Mouse (Mus musculus): ENCODE data around the gene Med7. TPM values are rescaled to one million over a fixed set of nuclear protein-coding genes. Genes with fewer than 3 reads are reported as not detected.

Med7 gene
- polyA plus RNA-seq (2012; rRNA removed; ENCODE audit: low replicate concordance): 11.0 and 24.6 TPM in 2 replicates

DNA sequence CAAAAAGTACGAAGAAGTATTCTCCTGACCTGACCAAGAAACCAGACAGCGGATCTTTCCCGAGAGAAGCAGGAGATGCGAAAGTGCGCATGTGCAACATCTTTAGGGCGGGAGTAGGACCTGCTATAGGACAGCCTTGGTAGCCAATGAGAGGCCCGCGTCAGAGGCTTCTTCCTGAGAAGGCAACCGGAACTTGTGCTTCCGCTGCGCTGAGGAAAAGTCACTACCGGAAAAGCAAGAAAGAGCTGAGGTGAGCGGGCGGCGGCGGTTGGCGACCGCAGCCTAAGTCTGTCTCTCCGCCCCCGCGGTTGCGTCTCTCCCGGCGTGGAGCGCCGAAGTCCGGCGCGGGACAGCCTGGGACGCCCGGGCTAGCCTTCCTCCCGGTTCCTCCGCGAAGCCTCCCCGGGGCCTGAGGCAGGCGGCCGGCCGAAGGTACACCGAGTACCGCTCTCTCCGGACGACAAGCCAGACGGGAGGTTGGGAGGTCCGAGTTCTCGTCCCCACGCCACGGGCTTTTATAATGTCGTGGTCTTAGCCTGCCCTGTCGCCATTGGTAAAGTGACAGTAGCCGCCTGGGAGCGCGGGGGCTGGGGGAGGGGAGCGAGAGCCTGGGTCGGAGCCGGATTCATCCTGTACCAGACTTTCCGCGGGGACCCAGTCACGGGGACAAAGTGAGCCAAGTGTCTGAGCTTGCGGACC lies at the start of gene Med7:
Gene Med7 (plus strand): TSS at position 166 of the 699 bp plus-strand sequence.

DNA sequence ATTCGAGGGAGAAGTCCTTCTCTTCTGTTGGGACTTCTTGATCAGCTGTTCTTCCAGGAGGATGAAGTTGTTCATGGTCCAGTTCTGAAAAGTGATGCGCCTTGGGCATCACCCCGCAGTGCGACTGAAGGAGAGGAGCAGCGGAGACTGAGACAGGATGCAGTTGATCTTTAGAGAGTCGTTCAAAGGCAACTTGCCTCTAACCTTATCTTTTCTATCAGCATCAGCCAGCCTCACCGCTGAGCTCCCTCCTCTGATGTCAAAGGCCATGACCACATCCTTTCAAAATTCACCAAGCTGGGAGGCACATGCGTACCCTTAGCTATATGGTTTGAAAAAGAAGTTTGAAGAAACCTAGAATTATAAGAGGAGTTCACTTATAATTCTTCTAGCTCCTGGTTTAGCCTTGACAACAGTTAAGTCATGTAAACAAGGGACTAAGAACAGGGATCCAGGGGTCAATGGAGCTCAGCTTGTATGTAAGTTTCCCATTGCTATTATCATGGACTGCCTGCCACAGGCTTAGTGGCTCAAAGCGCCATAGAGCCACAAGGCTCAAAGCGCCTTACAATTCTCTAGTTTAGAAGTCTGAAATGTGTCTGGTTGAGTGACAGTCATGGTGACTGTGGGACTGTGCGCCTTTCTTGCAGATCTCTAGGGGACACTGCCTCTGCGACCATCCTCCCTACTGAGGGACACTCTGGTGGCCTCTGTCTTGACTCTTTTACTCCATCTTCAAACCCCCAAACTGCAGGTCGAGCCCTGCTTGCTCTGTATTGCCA lies 47.2 kb upstream of the Med7 start, which contains the start of gene Itk:
Gene Itk (minus strand): TSS at position 180 of the 782 bp plus-strand sequence.

DNA sequence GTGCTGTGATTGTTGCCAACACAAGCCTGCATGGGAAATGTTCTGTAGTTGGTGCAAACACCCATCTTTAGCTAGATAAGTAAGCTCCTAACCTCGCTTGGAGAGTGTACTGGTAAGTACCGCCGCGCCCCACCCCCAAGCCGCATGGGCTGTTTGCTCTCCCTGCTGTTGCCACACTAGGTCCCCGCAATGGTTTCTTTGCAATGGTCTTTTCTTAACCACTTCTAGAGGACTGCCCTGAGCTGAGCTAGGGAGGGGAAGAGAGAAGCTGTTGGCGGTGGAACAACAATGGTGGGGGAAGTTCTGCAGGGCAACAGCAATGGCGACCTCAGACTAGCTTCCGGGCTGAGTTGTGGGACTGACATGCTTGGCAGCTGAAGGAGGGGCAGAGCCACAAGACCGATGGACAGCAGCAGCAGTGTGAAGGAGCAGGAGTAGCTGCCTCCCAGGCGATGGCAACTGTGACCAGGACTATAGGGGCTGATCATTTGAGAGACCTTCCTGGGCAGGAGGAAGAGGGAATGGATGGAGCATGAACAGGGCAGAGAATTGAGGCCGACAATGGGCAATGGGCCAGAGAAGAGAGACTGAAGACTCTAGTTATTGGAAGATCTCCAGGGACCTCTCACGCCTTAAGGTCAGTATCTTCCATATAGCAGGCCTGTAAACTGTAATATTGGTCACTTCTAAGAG lies 40.4 kb upstream of the Med7 start, which contains the start of gene Fam71b:
Gene Fam71b (plus strand): TSS at position 393 of the 693 bp plus-strand sequence.

DNA sequence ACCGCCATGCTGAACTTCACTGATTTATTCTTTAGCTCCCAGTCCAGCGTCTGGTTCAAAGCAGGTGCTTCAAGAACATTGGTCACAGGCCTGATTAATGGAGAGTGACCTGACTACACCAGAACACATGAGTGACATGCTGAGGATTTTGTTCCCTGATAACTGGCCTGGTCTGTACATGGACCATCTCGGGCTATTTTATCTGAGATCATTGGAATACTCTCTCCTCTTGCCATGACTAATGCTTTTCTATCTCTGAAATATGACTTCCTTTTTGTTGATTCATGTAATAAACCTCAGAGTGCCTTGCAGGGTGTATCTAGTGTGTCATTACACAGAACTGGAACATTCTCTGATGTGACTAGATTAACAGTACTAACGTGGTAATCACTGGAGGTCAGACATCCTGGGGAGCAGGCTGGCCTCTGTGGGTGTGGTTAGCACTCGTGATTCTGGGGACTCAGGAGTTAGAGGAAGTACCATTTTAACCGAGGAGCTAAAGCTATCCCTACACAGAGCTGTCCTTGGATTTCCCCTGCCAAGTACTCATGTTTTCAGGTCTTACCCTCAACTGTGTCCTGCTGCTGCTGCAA lies 17.8 kb downstream of the Med7 start, which contains the start of gene Havcr2:
Gene Havcr2 (plus strand): TSS at position 483 of the 593 bp plus-strand sequence.

Other genes with a start within 250 kb of the Med7 start
- 0.08 TPM in 1 of 2 replicates, not detected in the other for gene Fndc9, start 201.4 kb upstream of the Med7 start, polyA plus RNA-seq (2012; rRNA removed; ENCODE audit: low replicate concordance)
- 0.85 and 3.5 TPM in 2 replicates for gene Cyfip2, start 124.1 kb upstream of the Med7 start, polyA plus RNA-seq (2012; rRNA removed; ENCODE audit: low replicate concordance)
- gene Itk, start 47.4 kb upstream of the Med7 start, polyA plus RNA-seq (2012; rRNA removed; ENCODE audit: low replicate concordance): 0.46 and 0.62 TPM in 2 replicates
- 0.05 TPM in 1 of 2 replicates, not detected in the other for gene Fam71b, start 40.4 kb upstream of the Med7 start, polyA plus RNA-seq (2012; rRNA removed; ENCODE audit: low replicate concordance)
- 0.13 and 0.58 TPM in 2 replicates for gene Havcr2, start 18.0 kb downstream of the Med7 start, polyA plus RNA-seq (2012; rRNA removed; ENCODE audit: low replicate concordance)
- not detected in 2 replicates for gene Gm12169, start 87.3 kb downstream of the Med7 start, polyA plus RNA-seq (2012; rRNA removed; ENCODE audit: low replicate concordance)
- gene BC053393, start 134.6 kb downstream of the Med7 start, polyA plus RNA-seq (2012; rRNA removed; ENCODE audit: low replicate concordance): not detected in 2 replicates
- gene Dppa1, start 192.3 kb downstream of the Med7 start, polyA plus RNA-seq (2012; rRNA removed; ENCODE audit: low replicate concordance): not detected in 2 replicates

All from subcutaneous adipose tissue, adult 2 months (tissue).